Mouse (Mus musculus) right cerebral cortex, adult 18-20 months (tissue): ENCODE data around the gene Angel1.

Experiments
- DNase-seq: peaks from one replicate; pipeline ENCODE4 v3.0.0; 2022; ENCODE audit warnings: mixed read lengths

Angel1 gene

GRCm38 (mm10) chr12:86678591-86679545 is 47.4 kb downstream of the Angel1 start, which contains the start of gene Vash1:
Gene Vash1, plus strand, starts transcription at chr12:86678700.
- peak; percentile 78 for DNase-seq

- no peak for DNase-seq
Observed at GRCm38 (mm10) chr12:86672507-86672906, 53.8 kb downstream of the Angel1 start.

- DNase-seq = no peak
Observed at GRCm38 (mm10) chr12:86672105-86672504, 54.2 kb downstream of the Angel1 start.

- no peak for DNase-seq
Observed at GRCm38 (mm10) chr12:86668404-86668803, 57.9 kb downstream of the Angel1 start.

- no peak for DNase-seq
Observed at GRCm38 (mm10) chr12:86665656-86666055, 60.6 kb downstream of the Angel1 start.

- DNase-seq = no peak
Observed at GRCm38 (mm10) chr12:86660466-86660865, 65.8 kb downstream of the Angel1 start.

GRCm38 (mm10) chr12:86659447-86659968 is 66.8 kb downstream of the Angel1 start:
- peak; percentile 84 for DNase-seq

GRCm38 (mm10) chr12:86652570-86653041 is 73.7 kb downstream of the Angel1 start:
- peak; percentile 73 for DNase-seq

- DNase-seq = peak; percentile 20
Observed at GRCm38 (mm10) chr12:86651301-86651860, 74.9 kb downstream of the Angel1 start.
